Mouse (Mus musculus) midbrain, embryonic 14.5 days (tissue): ENCODE results near the gene Gm20388. TPM values are rescaled to one million over a fixed set of nuclear protein-coding genes. Genes with fewer than 3 reads are reported as not detected.
A peak's percentile ranks its signal among the peaks of the same experiment; 100 is the strongest.

Experiments used
- ATAC-seq: fragments of 200-750 bp; cut with Nextera tagmentation; 2 replicates; pipeline ENCODE4 v1.8.0; 2017; ENCODE audit warnings: moderate number of reproducible peaks, moderate library complexity; ENCODE audit not compliant: low FRiP score, low TSS enrichment
- DNase-seq: peaks from one replicate; pipeline ENCODE4 v3.0.0-alpha.2; 2015
- H3K27ac ChIP-seq: fragments of 300-500 bp; sonication (generic); replicated peaks from 2 replicates; pipeline ENCODE4 v1.5.1; 2014; ENCODE audit warnings: mild to moderate bottlenecking, low read depth, low read length, moderate library complexity
- H3K27me3 ChIP-seq: fragments of 300-500 bp; sonication (generic); 2 replicates; pipeline ENCODE4 v1.6.1; 2014; ENCODE audit warnings: low read length, control low read depth, mixed read lengths; ENCODE audit not compliant: control insufficient read depth, insufficient read depth
- H3K36me3 ChIP-seq: fragments of 300-500 bp; sonication (generic); 2 replicates; pipeline ENCODE4 v1.6.1; 2014; ENCODE audit warnings: low read length, control low read depth; ENCODE audit not compliant: control insufficient read depth, insufficient read depth
- H3K4me1 ChIP-seq: fragments of 300-500 bp; sonication (generic); 2 replicates; pipeline ENCODE4 v1.6.1; 2014; ENCODE audit warnings: mild to moderate bottlenecking, antibody characterized with exemption, low read length, control low read depth; ENCODE audit not compliant: control insufficient read depth, insufficient read depth
- H3K4me2 ChIP-seq: fragments of 300-500 bp; sonication (generic); 2 replicates; pipeline ENCODE4 v1.6.1; 2014; ENCODE audit warnings: mild to moderate bottlenecking, low read length, moderate library complexity
- H3K4me3 ChIP-seq: fragments of 300-500 bp; sonication (generic); replicated peaks from 2 replicates; pipeline ENCODE4 v1.5.1; 2014; ENCODE audit warnings: low read depth, low read length
- H3K9ac ChIP-seq: fragments of 300-500 bp; sonication (generic); replicated peaks from 2 replicates; pipeline ENCODE4 v1.6.1; 2014; ENCODE audit warnings: mild to moderate bottlenecking, low read length, moderate library complexity
- H3K9me3 ChIP-seq: fragments of 300-500 bp; sonication (generic); 2 replicates; pipeline ENCODE4 v1.6.1; 2016; ENCODE audit warnings: low read length, control low read depth, mixed read lengths; ENCODE audit not compliant: control insufficient read depth
- WGBS: fragments of 180-500 bp; shearing (Covaris S2); extraction: QIAGEN DNeasy Blood & Tissue Kit; methylation state at CpG from one replicate; pipeline ENCODE4 v1.1.7; 2014; 5-methylcytosine and 5-hydroxymethylcytosine counted together
- polyA plus RNA-seq: library from polyadenylated mRNA; unstranded; fragments of >200 nt; fragmentation: Nextera tagmentation; extraction: Ambion mirVana; gene quantifications from 2 replicates; pipeline ENCODE4 v1.2.1, GENCODE M21; 2014

The Gm20388 gene
- polyA plus RNA-seq, 1 experiment from 2014 or later = 4.1 TPM

- Histone ChIP-seq H3K9ac (no peak overlapping the region), H3K4me2 (no peak overlapping the region), H3K4me3 (no peak overlapping the region), H3K27ac (no peak overlapping the region), H3K36me3 (no peaks in the 10 kb centered on the region), H3K27me3 (no peaks in the 10 kb centered on the region), H3K9me3 (no peaks in the 10 kb centered on the region), H3K4me1 (no peaks in the 10 kb centered on the region)
- ATAC-seq = no peak
- no peak for DNase-seq
- WGBS = 88% methylated on average over 19 of the region's 19 CpGs
Measured at GRCm38 (mm10) chr8:120760341-120761215, 849.9 kb downstream of the Gm20388 start.

GRCm38 (mm10) chr8:120763267-120763666 lies 852.6 kb downstream of the Gm20388 start:
- no peaks in the 10 kb centered on the region for H3K36me3 ChIP-seq
- 85% methylated on average over 5 of the region's 5 CpGs for WGBS
- no peak overlapping the region for H3K4me3 ChIP-seq
- no peak overlapping the region for H3K4me2 ChIP-seq
- no peaks in the 10 kb centered on the region for H3K9me3 ChIP-seq
- no peaks in the 10 kb centered on the region for H3K27me3 ChIP-seq
- H3K4me1 ChIP-seq = no peaks in the 10 kb centered on the region
- no peak overlapping the region for H3K9ac ChIP-seq
- ATAC-seq = no peak
- DNase-seq = no peak
- H3K27ac ChIP-seq = no peak overlapping the region

- Histone ChIP-seq H3K9ac (no peak overlapping the region), H3K4me2 (no peak overlapping the region), H3K27ac (no peak overlapping the region), H3K4me1 (no peaks in the 10 kb centered on the region), H3K4me3 (no peak overlapping the region), H3K36me3 (no peaks in the 10 kb centered on the region), H3K27me3 (no peaks in the 10 kb centered on the region), H3K9me3 (no peaks in the 10 kb centered on the region)
- ATAC-seq = no peak
- DNase-seq = no peak
Measured at GRCm38 (mm10) chr8:120764638-120765037, 854.0 kb downstream of the Gm20388 start.

- Histone ChIP-seq H3K36me3 (no peaks in the 10 kb centered on the region), H3K27me3 (no peaks in the 10 kb centered on the region), H3K4me2 (no peak overlapping the region), H3K4me1 (no peaks in the 10 kb centered on the region), H3K9ac (no peak overlapping the region), H3K4me3 (no peak overlapping the region), H3K9me3 (no peaks in the 10 kb centered on the region), H3K27ac (no peak overlapping the region)
- DNase-seq (no peak), ATAC-seq (no peak)
- 14% methylated on average over 3 of the region's 3 CpGs for WGBS
Measured at GRCm38 (mm10) chr8:120766622-120767021, 856.0 kb downstream of the Gm20388 start.

GRCm38 (mm10) chr8:120768454-120769218 lies 858.0 kb downstream of the Gm20388 start:
- WGBS = 82% methylated on average over 12 of the region's 12 CpGs
- H3K4me2 ChIP-seq = no peak overlapping the region
- DNase-seq = no peak
- H3K9ac ChIP-seq = no peak overlapping the region
- H3K9me3 ChIP-seq = no peaks in the 10 kb centered on the region
- no peaks in the 10 kb centered on the region for H3K4me1 ChIP-seq
- no peak overlapping the region for H3K27ac ChIP-seq
- ATAC-seq = no peak
- no peak overlapping the region for H3K4me3 ChIP-seq
- H3K27me3 ChIP-seq = no peaks in the 10 kb centered on the region
- H3K36me3 ChIP-seq = no peaks in the 10 kb centered on the region

- no peak for ATAC-seq
Measured at GRCm38 (mm10) chr8:120777184-120777583, 866.5 kb downstream of the Gm20388 start.

GRCm38 (mm10) chr8:120777732-120778131 lies 867.1 kb downstream of the Gm20388 start:
- 41% methylated on average over 13 of the region's 13 CpGs for WGBS
- Histone ChIP-seq H3K4me2 (no peak overlapping the region), H3K36me3 (no peaks in the 10 kb centered on the region), H3K4me3 (no peak overlapping the region), H3K27ac (no peak overlapping the region), H3K27me3 (no peaks in the 10 kb centered on the region), H3K4me1 (no peaks in the 10 kb centered on the region), H3K9ac (no peak overlapping the region), H3K9me3 (no peaks in the 10 kb centered on the region)
- peak; percentile 40 for DNase-seq
- ATAC-seq = no peak

More at GRCm38 (mm10) chr8:120777184-120777583, 866.5 kb downstream of the Gm20388 start:
- no peak overlapping the region for H3K4me3 ChIP-seq
- H3K36me3 ChIP-seq = no peaks in the 10 kb centered on the region
- 92% methylated on average over 10 of the region's 10 CpGs for WGBS
- H3K4me1 ChIP-seq = no peaks in the 10 kb centered on the region
- H3K9me3 ChIP-seq = no peaks in the 10 kb centered on the region
- H3K4me2 ChIP-seq = no peak overlapping the region
- H3K27ac ChIP-seq = no peak overlapping the region
- DNase-seq = no peak
- H3K27me3 ChIP-seq = no peaks in the 10 kb centered on the region
- H3K9ac ChIP-seq = no peak overlapping the region

- WGBS = 98% methylated on average over 7 of the region's 7 CpGs
- H3K9ac ChIP-seq = no peak overlapping the region
Measured at GRCm38 (mm10) chr8:120779106-120779505, 868.5 kb downstream of the Gm20388 start.

More at GRCm38 (mm10) chr8:120779106-120779505, 868.5 kb downstream of the Gm20388 start:
- H3K4me1 ChIP-seq = no peaks in the 10 kb centered on the region
- no peaks in the 10 kb centered on the region for H3K9me3 ChIP-seq
- ATAC-seq (no peak), DNase-seq (no peak)
- H3K36me3 ChIP-seq = no peaks in the 10 kb centered on the region
- no peak overlapping the region for H3K4me3 ChIP-seq
- H3K27me3 ChIP-seq = no peaks in the 10 kb centered on the region
- no peak overlapping the region for H3K27ac ChIP-seq
- H3K4me2 ChIP-seq = no peak overlapping the region
